Comparison of ENCODE assay signal across 22 mouse cellular contexts in genomic region chr7:63899925-63900324, GRCm38 (mm10). TPM values are rescaled to one million over a fixed set of nuclear protein-coding genes. Genes with fewer than 3 reads are reported as not detected.
"Had no signal": no experiment of that assay in that cellular context is flagged by ENCODE, and none has a peak within 500 bp of the region (broad histone marks: within the 10 kb centered on the region; RNA-seq: fewer than 3 reads in every experiment).

No protein-coding gene starts in this region.

- H3K4me3 ChIP-seq: intestine, embryonic 15.5 days; limb, embryonic 12.5 days; liver, embryonic 15.5 days; megakaryocyte, embryonic 14.5 days; midbrain, embryonic 15.5 days; stomach, embryonic 15.5 days had no signal

- H3K27me3 ChIP-seq: intestine, embryonic 15.5 days; liver, embryonic 15.5 days; midbrain, embryonic 15.5 days; stomach, embryonic 15.5 days had no signal

- DNase-seq: kidney, adult 18-20 months; kidney, postnatal 10 days; kidney, postnatal 4 days; liver; lung, adult 2 months; lung, postnatal 14 days; right cerebral cortex, postnatal 14 days had no signal

- H3K27ac ChIP-seq: intestine, embryonic 15.5 days; limb, embryonic 12.5 days; liver, embryonic 15.5 days; macrophage; midbrain, embryonic 15.5 days; stomach, embryonic 15.5 days had no signal

- H3K36me3 ChIP-seq: intestine, embryonic 15.5 days; limb, embryonic 12.5 days; midbrain, embryonic 15.5 days; stomach, embryonic 15.5 days had no signal

RNA-seq across cellular contexts. Expression of gene E030018B13Rik, which starts 16.7 kb away (rescaled TPM):
- total RNA-seq: layer of hippocampus, adult 8-10 months; layer of hippocampus, postnatal 25 days; left cerebral cortex, adult 8-10 months; left cerebral cortex, postnatal 25 days; monocyte, adult 5-6 weeks had no signal
- polyA plus RNA-seq: intestine, embryonic 15.5 days; limb, embryonic 12.5 days; liver, embryonic 15.5 days; lung, adult 2 months; macrophage; spleen, adult 2 months; testis, adult 2 months; urinary bladder, adult 2 months had no signal
